Mouse (Mus musculus) heart, postnatal 0 days (tissue): Measurements from ENCODE around the gene Arhgef28. TPM values are rescaled to one million over a fixed set of nuclear protein-coding genes. Genes with fewer than 3 reads are reported as not detected.

Experiments used
- ATAC-seq: fragments of 200-750 bp; cut with Nextera tagmentation; 2 replicates; pipeline ENCODE4 v1.8.0; 2017; ENCODE audit warnings: low read depth, moderate number of reproducible peaks, moderate library complexity; ENCODE audit not compliant: insufficient read depth
- DNase-seq: peaks from one replicate; pipeline ENCODE4 v3.0.0-alpha.2; 2016; ENCODE audit warnings: low spot score
- H3K27ac ChIP-seq: fragments of 300-500 bp; sonication (generic); 2 replicates; pipeline ENCODE4 v1.5.1; 2014; ENCODE audit warnings: low read depth, mild to moderate bottlenecking
- H3K27me3 ChIP-seq: fragments of 300-500 bp; sonication (generic); 2 replicates; pipeline ENCODE4 v1.6.1; 2014; ENCODE audit warnings: low read length, mixed read lengths; ENCODE audit not compliant: control insufficient read depth, insufficient read depth
- H3K36me3 ChIP-seq: fragments of 300-500 bp; sonication (generic); replicated peaks from 2 replicates; pipeline ENCODE4 v1.6.1; 2014; ENCODE audit warnings: low read length, mixed read lengths; ENCODE audit not compliant: control insufficient read depth, insufficient read depth
- H3K4me1 ChIP-seq: fragments of 300-500 bp; sonication (generic); 2 replicates; pipeline ENCODE4 v1.6.1; 2014; ENCODE audit warnings: antibody characterized with exemption; ENCODE audit not compliant: control insufficient read depth, insufficient read depth
- H3K4me2 ChIP-seq: fragments of 300-500 bp; sonication (generic); 2 replicates; pipeline ENCODE4 v1.6.1; 2014; ENCODE audit warnings: low read depth, mild to moderate bottlenecking, low read length, moderate library complexity
- H3K4me3 ChIP-seq: fragments of 300-500 bp; sonication (generic); 2 replicates; pipeline ENCODE4 v1.5.1; 2014; ENCODE audit warnings: low read depth, low read length
- H3K9ac ChIP-seq: fragments of 300-500 bp; sonication (generic); replicated peaks from 2 replicates; pipeline ENCODE4 v1.6.1; 2014; ENCODE audit warnings: low read depth, low read length, mixed read lengths
- H3K9me3 ChIP-seq: fragments of 300-500 bp; sonication (generic); replicated peaks from 2 replicates; pipeline ENCODE4 v1.6.1; 2016; ENCODE audit warnings: low read length; ENCODE audit not compliant: control insufficient read depth
- CTCF ChIP-seq: IDR thresholded peaks from 2 replicates; pipeline ENCODE4 v1.5.1; 2016; ENCODE audit warnings: antibody characterized with exemption, control low read depth, low read depth
- EP300 ChIP-seq: IDR thresholded peaks from 2 replicates; pipeline ENCODE4 v1.6.1; 2016; ENCODE audit warnings: antibody characterized with exemption, low read depth
- WGBS: fragments of 180-500 bp; shearing (Covaris S2); extraction: QIAGEN DNeasy Blood & Tissue Kit; methylation state at CpG from one replicate; pipeline ENCODE4 v1.1.7; 2014; 5-methylcytosine and 5-hydroxymethylcytosine counted together
- polyA plus RNA-seq: library from polyadenylated mRNA; unstranded; fragments of >200 nt; fragmentation: Nextera tagmentation; extraction: Ambion mirVana; gene quantifications from 2 replicates; pipeline ENCODE4 v1.2.1, GENCODE M21; 2015
- total RNA-seq: library from RNA; depleted of rRNA; stranded (reverse); fragments of >200 nt; gene quantifications from 2 replicates; pipeline ENCODE4 v1.2.3, GENCODE M21; 2014; ENCODE audit warnings: low replicate concordance

Arhgef28 gene
- total and polyA plus RNA-seq, 2 experiments from 2014 or later = 6.9 to 10.5 TPM

- H3K27ac ChIP-seq = peak overlapping the region; percentile 49
- H3K4me2 ChIP-seq = no peak overlapping the region
- no peaks in the 10 kb centered on the region for H3K27me3 ChIP-seq
- DNase-seq (no peak), ATAC-seq (no peak)
- H3K4me3 ChIP-seq = no peak overlapping the region
- H3K9ac ChIP-seq = no peak overlapping the region
- no peaks in the 10 kb centered on the region for H3K9me3 ChIP-seq
- no peaks in the 10 kb centered on the region for H3K36me3 ChIP-seq
- WGBS = 47% methylated on average over 4 of the region's 4 CpGs
- H3K4me1 ChIP-seq = peaks cover 12% of the 10 kb centered on the region; the same call in 1 of the 2 replicates
- no peak for TF ChIP-seq EP300
These were observed 87.9 kb downstream of the Arhgef28 start for GRCm38 (mm10) chr13:98118291-98118690.

GRCm38 (mm10) chr13:98117566-98118254 is 88.5 kb downstream of the Arhgef28 start:
- no peaks in the 10 kb centered on the region for H3K9me3 ChIP-seq
- no peak overlapping the region for H3K4me3 ChIP-seq
- peak; percentile 66; the same call in 1 of the 2 replicates for ATAC-seq
- peaks cover 12% of the 10 kb centered on the region; the same call in 1 of the 2 replicates for H3K4me1 ChIP-seq
- no peaks in the 10 kb centered on the region for H3K27me3 ChIP-seq
- TF ChIP-seq CTCF (no peak), EP300 (no peak)
- WGBS = 64% methylated on average over 7 of the region's 7 CpGs
- DNase-seq = peak; percentile 63
- H3K4me2 ChIP-seq = no peak overlapping the region
- H3K9ac ChIP-seq = no peak overlapping the region
- H3K36me3 ChIP-seq = no peaks in the 10 kb centered on the region
- peak overlapping the region; percentile 49 for H3K27ac ChIP-seq

- H3K9me3 ChIP-seq = no peaks in the 10 kb centered on the region
- no peaks in the 10 kb centered on the region for H3K27me3 ChIP-seq
- no peak overlapping the region for H3K27ac ChIP-seq
- WGBS = 52% methylated on average over 6 of the region's 6 CpGs
- H3K4me3 ChIP-seq = no peak overlapping the region
- no peak for TF ChIP-seq CTCF
- TF ChIP-seq EP300 = no peak
- peaks cover 8% of the 10 kb centered on the region; the same call in 1 of the 2 replicates for H3K4me1 ChIP-seq
- no peaks in the 10 kb centered on the region for H3K36me3 ChIP-seq
- no peak for ATAC-seq
- no peak overlapping the region for H3K9ac ChIP-seq
- no peak overlapping the region for H3K4me2 ChIP-seq
- no peak for DNase-seq
These were observed 90.6 kb downstream of the Arhgef28 start for GRCm38 (mm10) chr13:98115650-98116049.

GRCm38 (mm10) chr13:98115051-98115450 is 91.2 kb downstream of the Arhgef28 start:
- Histone ChIP-seq H3K27ac (no peak overlapping the region), H3K9me3 (no peaks in the 10 kb centered on the region), H3K9ac (no peak overlapping the region), H3K4me2 (no peak overlapping the region), H3K4me1 (peaks cover 8% of the 10 kb centered on the region; the same call in 1 of the 2 replicates), H3K36me3 (no peaks in the 10 kb centered on the region), H3K4me3 (no peak overlapping the region), H3K27me3 (no peaks in the 10 kb centered on the region)
- WGBS = 79% methylated on average over 4 of the region's 4 CpGs
- ATAC-seq (no peak), DNase-seq (no peak)
- TF ChIP-seq CTCF = no peak
- no peak for TF ChIP-seq EP300

- TF ChIP-seq CTCF = no peak
- H3K4me1 ChIP-seq = peaks cover 8% of the 10 kb centered on the region; the same call in 1 of the 2 replicates
- 65% methylated on average over 7 of the region's 7 CpGs for whole genome bisulfite sequencing
- H3K27ac ChIP-seq = no peak overlapping the region
- no peak for DNase-seq
- no peak overlapping the region for H3K4me3 ChIP-seq
- no peaks in the 10 kb centered on the region for H3K36me3 ChIP-seq
- no peaks in the 10 kb centered on the region for H3K9me3 ChIP-seq
- no peak for ATAC-seq
- H3K9ac ChIP-seq = no peak overlapping the region
- no peaks in the 10 kb centered on the region for H3K27me3 ChIP-seq
- H3K4me2 ChIP-seq = no peak overlapping the region
These were observed 93.3 kb downstream of the Arhgef28 start for GRCm38 (mm10) chr13:98112812-98113503.
